Comparison of ENCODE assay signal across 25 mouse cellular contexts in genomic region chr4:106665673-106666072, GRCm38 (mm10). TPM values are rescaled to one million over a fixed set of nuclear protein-coding genes. Genes with fewer than 3 reads are reported as not detected.
"Had no signal": no experiment of that assay in that cellular context is flagged by ENCODE, and none has a peak within 500 bp of the region (broad histone marks: within the 10 kb centered on the region; RNA-seq: fewer than 3 reads in every experiment).

No protein-coding gene starts in this region.

- H3K27ac ChIP-seq: midbrain, embryonic 10.5 days; midbrain, embryonic 12.5 days; neural tube, embryonic 13.5 days; neural tube, embryonic 15.5 days had no signal

- H3K4me1 ChIP-seq: midbrain, embryonic 10.5 days; midbrain, embryonic 12.5 days; neural tube, embryonic 13.5 days; neural tube, embryonic 15.5 days had no signal

- H3K4me2 ChIP-seq: lung, embryonic 14.5 days; midbrain, embryonic 12.5 days; neural tube, embryonic 13.5 days; neural tube, embryonic 15.5 days had no signal

- ATAC-seq: midbrain, embryonic 16.5 days had no signal

- H3K9ac ChIP-seq: lung, embryonic 14.5 days; midbrain, embryonic 12.5 days; neural tube, embryonic 13.5 days; neural tube, embryonic 15.5 days had no signal

- DNase-seq: lung, embryonic 14.5 days; lung, postnatal 10 days; lung, postnatal 4 days; midbrain, embryonic 14.5 days; retina, postnatal 1 day; right cerebral cortex, adult 18-20 months; right cerebral cortex, postnatal 25 days; right cerebral cortex, postnatal 4 days; spleen, adult 18-20 months; thymus, adult 18-20 months; thymus, postnatal 14 days; thymus, postnatal 36 days had no signal

- H3K4me3 ChIP-seq: midbrain, embryonic 10.5 days; midbrain, embryonic 12.5 days; myocyte; neural tube, embryonic 13.5 days; neural tube, embryonic 15.5 days had no signal

- H3K9me3 ChIP-seq: midbrain, embryonic 10.5 days; midbrain, embryonic 12.5 days; neural tube, embryonic 13.5 days; neural tube, embryonic 15.5 days had no signal

- H3K27me3 ChIP-seq: midbrain, embryonic 12.5 days; neural tube, embryonic 13.5 days; neural tube, embryonic 15.5 days had no signal

RNA-seq across cellular contexts. Expression of gene Ttc22, which starts 43.4 kb away (rescaled TPM):
- total RNA-seq: megakaryocyte, adult 5-6 weeks; megakaryocyte-erythroid progenitor cell, adult 5-6 weeks had no signal
- polyA plus RNA-seq: midbrain, embryonic 10.5 days had no signal

RNA-seq across cellular contexts. Expression of gene Lexm, which starts 48.6 kb away (rescaled TPM):
- total RNA-seq: megakaryocyte, adult 5-6 weeks; megakaryocyte-erythroid progenitor cell, adult 5-6 weeks had no signal
- polyA plus RNA-seq: lung, embryonic 14.5 days; lung, embryonic 16.5 days; midbrain, embryonic 10.5 days; midbrain, embryonic 14.5 days; midbrain, embryonic 16.5 days; myocyte; neural tube, embryonic 15.5 days; small intestine, adult 2 months; stomach, embryonic 14.5 days; stomach, embryonic 16.5 days; thymus, postnatal 0 days had no signal
